ENCODE assay signal across 18 mouse cellular contexts in genomic region chr15:24876157-24876731, GRCm38 (mm10).
DNase-seq lines count a peak whose midpoint lies in the region; ATAC-seq lines count a peak whose summit lies in the region.
"Had no signal": no experiment of that assay in that cellular context is flagged by ENCODE, and none has a peak within 500 bp of the region (broad histone marks: within the 10 kb centered on the region; RNA-seq: fewer than 3 reads in every experiment).

No protein-coding gene starts in this region.

- no peak for ATAC-seq in hindbrain, embryonic 11.5 days (ENCODE audit: low FRiP score)
- ATAC-seq in midbrain, embryonic 14.5 days (ENCODE audit: low FRiP score, low TSS enrichment), result no peak
- ATAC-seq: inflammation-experienced regulatory T-cells, adult 6 months had no signal

- no peak overlapping the region for H3K9ac ChIP-seq in hindbrain, embryonic 11.5 days (ENCODE audit: low read depth, low read length)
- H3K9ac ChIP-seq in midbrain, embryonic 14.5 days (replicated peaks; ENCODE audit: low read length), result no peak overlapping the region
- H3K9ac ChIP-seq: heart, embryonic 15.5 days had no signal

- no peaks in the 10 kb centered on the region for H3K4me1 ChIP-seq in hindbrain, embryonic 11.5 days (replicated peaks; ENCODE audit: control insufficient read depth, insufficient read depth, low read length)
- no peaks in the 10 kb centered on the region for H3K4me1 ChIP-seq in hindbrain, embryonic 10.5 days (replicated peaks)
- peaks cover 16% of the 10 kb centered on the region for H3K4me1 ChIP-seq in midbrain, embryonic 14.5 days (ENCODE audit: control insufficient read depth, insufficient read depth, low read length)
- H3K4me1 ChIP-seq: heart, embryonic 15.5 days; megakaryocyte, embryonic 14.5 days had no signal

- no peaks in the 10 kb centered on the region for H3K27me3 ChIP-seq in hindbrain, embryonic 11.5 days (ENCODE audit: control insufficient read depth, insufficient read depth, low read length)
- H3K27me3 ChIP-seq in hindbrain, embryonic 10.5 days (ENCODE audit: insufficient read depth, poor library complexity, severe bottlenecking), result no peaks in the 10 kb centered on the region
- H3K27me3 ChIP-seq in midbrain, embryonic 14.5 days (ENCODE audit: control insufficient read depth, insufficient read depth, low read length), result no peaks in the 10 kb centered on the region
- H3K27me3 ChIP-seq: heart, embryonic 15.5 days; megakaryocyte, embryonic 14.5 days had no signal

- no peaks in the 10 kb centered on the region for H3K36me3 ChIP-seq in hindbrain, embryonic 11.5 days (ENCODE audit: control insufficient read depth, insufficient read depth, low read length)
- H3K36me3 ChIP-seq in hindbrain, embryonic 10.5 days, result no peaks in the 10 kb centered on the region
- no peaks in the 10 kb centered on the region for H3K36me3 ChIP-seq in midbrain, embryonic 14.5 days (ENCODE audit: control insufficient read depth, insufficient read depth, low read length)
- H3K36me3 ChIP-seq: heart, embryonic 15.5 days had no signal

- H3K4me2 ChIP-seq in hindbrain, embryonic 11.5 days (replicated peaks; ENCODE audit: low read depth, low read length), result no peak overlapping the region
- H3K4me2 ChIP-seq in midbrain, embryonic 14.5 days (ENCODE audit: low read length), result no peak overlapping the region
- H3K4me2 ChIP-seq: heart, embryonic 15.5 days had no signal

- H3K9me3 ChIP-seq in hindbrain, embryonic 11.5 days (ENCODE audit: control insufficient read depth, low read length), result no peaks in the 10 kb centered on the region
- H3K9me3 ChIP-seq in hindbrain, embryonic 10.5 days, result no peaks in the 10 kb centered on the region
- H3K9me3 ChIP-seq in midbrain, embryonic 14.5 days (ENCODE audit: control insufficient read depth, low read length), result no peaks in the 10 kb centered on the region
- H3K9me3 ChIP-seq: heart, embryonic 15.5 days; megakaryocyte, embryonic 14.5 days had no signal

- no peak overlapping the region for H3K4me3 ChIP-seq in hindbrain, embryonic 11.5 days (ENCODE audit: low read depth, low read length)
- no peak overlapping the region for H3K4me3 ChIP-seq in hindbrain, embryonic 10.5 days
- no peak overlapping the region for H3K4me3 ChIP-seq in midbrain, embryonic 14.5 days (replicated peaks; ENCODE audit: low read depth, low read length)
- H3K4me3 ChIP-seq: heart, embryonic 15.5 days; megakaryocyte, embryonic 14.5 days had no signal

- H3K27ac ChIP-seq in hindbrain, embryonic 11.5 days (ENCODE audit: low read depth, low read length), result peak overlapping the region; percentile 17; the same call in 1 of the 2 replicates
- no peak overlapping the region; the same call in 1 of the 2 replicates for H3K27ac ChIP-seq in hindbrain, embryonic 10.5 days
- H3K27ac ChIP-seq in midbrain, embryonic 14.5 days (replicated peaks; ENCODE audit: low read depth, low read length), result peak overlapping the region; percentile 45
- H3K27ac ChIP-seq: heart, embryonic 15.5 days had no signal

- no peak for DNase-seq in hindbrain, embryonic 11.5 days (ENCODE audit: low spot score)
- no peak for DNase-seq in hindbrain, embryonic 10.5 days (ENCODE audit: low spot score)
- DNase-seq in right cerebral cortex, postnatal 25 days, result peak; percentile 10
- no peak for DNase-seq in right cerebral cortex, postnatal 36 days (ENCODE audit: low spot score in 2 of 2)
- DNase-seq in midbrain, embryonic 14.5 days, result peak; percentile 39
- DNase-seq in frontal cortex, postnatal 25 days (ENCODE audit: low spot score in 2 of 2), result no peak
- no peak for DNase-seq in adrenal gland, postnatal 36 days
- no peak for DNase-seq in kidney, adult 8-10 months
- DNase-seq: adrenal gland, postnatal 14 days; B cell, adult 2 months; cerebellum, adult 11 months; heart, adult 11 months; liver; lung, adult 2 months; right cerebral cortex, postnatal 14 days had no signal

- 83% methylated on average over 5 of the region's 5 CpGs for WGBS in hindbrain, embryonic 11.5 days
- WGBS in hindbrain, embryonic 10.5 days, result 85% methylated on average over 5 of the region's 5 CpGs
- 62% methylated on average over 5 of the region's 5 CpGs for WGBS in midbrain, embryonic 14.5 days

Comparison
In these comparisons a context has a peak if more than half of its experiments do, and no peak if none do; other contexts are left out.
1. DNase-seq: peak in right cerebral cortex, postnatal 25 days (single experiment) and midbrain, embryonic 14.5 days (single experiment); none in hindbrain, embryonic 11.5 days (single experiment), hindbrain, embryonic 10.5 days (single experiment), right cerebral cortex, postnatal 36 days (0 of 2), frontal cortex, postnatal 25 days (0 of 2), adrenal gland, postnatal 36 days (0 of 2) and kidney, adult 8-10 months (0 of 2).